Mouse (Mus musculus): Measurements from ENCODE around the gene Ptger1.
A peak's percentile ranks its signal among the peaks of the same experiment; 100 is the strongest.

Gene Ptger1

DNA sequence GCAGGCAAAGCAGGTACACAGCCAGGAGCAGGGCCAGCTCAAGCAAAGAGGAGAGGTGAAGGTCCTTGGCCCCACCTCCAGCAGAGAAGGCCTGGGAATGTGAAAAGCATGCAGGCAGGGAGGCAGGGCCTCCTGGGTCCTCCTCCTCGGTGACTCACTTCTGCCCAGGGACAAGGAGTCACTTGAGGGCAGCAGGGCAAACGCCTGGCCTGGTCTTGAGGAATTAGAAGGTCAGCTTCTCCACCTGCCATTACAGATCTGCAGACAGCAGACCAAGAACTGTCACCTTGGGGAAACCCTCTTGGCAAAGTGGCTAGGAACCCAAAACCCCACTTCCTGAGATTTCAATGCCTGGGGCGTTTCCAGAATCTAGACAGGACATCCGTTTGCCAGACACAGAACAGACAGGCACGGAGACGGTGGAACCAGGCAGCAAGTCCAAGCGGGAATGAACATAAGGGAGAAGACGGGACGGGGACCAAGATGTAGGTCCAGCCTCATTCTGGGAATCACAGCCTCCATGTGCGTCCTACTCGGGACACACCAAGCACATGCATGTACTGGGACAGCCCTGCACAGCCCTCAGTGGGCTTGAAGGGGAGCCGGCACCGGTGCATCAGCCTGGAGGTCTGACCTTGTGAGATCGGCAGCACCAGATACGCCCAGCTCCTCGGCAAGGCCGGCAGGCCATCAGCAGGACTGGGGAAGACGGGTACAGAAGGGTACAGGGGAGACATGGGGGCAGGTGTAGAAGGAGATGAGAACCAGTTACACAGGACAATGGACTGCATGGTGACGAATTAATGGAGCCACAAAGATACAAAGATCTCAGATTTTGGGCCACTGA lies 31.1 kb downstream of the Ptger1 start:
- DNase-seq (ENCODE audit: low read depth): no peak

GRCm38 (mm10) chr8:83698291-83698660 lies 31.8 kb downstream of the Ptger1 start:
- DNase-seq (ENCODE audit: low read depth): no peak

DNA sequence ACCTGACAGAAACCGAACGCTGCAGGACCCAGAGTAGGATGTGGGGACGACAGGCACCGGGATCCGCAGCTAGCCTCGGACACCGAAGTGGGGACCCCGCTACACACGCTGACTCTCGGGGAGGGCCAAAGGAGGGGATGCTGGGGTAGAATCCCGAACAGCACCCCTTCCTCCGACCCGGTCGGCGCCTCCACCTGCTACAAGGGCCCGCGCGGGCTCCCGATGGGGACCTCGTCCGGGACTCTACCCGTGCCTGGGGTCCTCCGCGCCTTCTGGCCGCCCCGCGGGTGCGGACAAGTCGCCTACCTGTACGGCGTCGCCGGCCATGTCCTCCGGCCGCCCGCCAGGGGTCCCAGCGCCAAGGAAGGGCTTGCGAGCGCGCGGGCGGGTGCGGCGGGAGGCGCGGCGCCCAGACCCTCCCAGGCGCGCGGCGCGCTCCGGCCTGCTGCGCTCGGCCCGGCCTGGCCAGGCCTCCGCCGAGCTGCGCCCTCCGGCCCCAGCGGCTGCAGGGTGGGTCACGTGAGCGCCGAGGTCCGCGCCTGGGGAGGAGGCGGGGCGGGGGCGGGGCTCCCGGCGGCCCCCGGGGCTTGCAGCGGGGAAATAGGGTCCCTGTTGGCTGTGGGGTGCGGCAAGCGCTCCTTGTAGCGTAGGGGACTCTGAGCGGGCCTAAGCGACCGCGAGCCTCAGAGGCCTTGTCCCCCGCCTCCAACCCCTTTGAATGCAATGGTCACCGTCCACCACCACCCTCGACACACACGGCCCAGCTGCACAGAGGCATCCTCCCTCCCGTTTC lies 32.4 kb downstream of the Ptger1 start, which contains the start of gene Pkn1:
TSS of gene Pkn1 (minus strand) at position 519 of the 793 bp plus-strand sequence.
- DNase-seq (ENCODE audit: low read depth): no peak

- no peak for DNase-seq (ENCODE audit: low read depth)
Observed at GRCm38 (mm10) chr8:83699566-83699965, 33.1 kb downstream of the Ptger1 start.

GRCm38 (mm10) chr8:83700423-83701085 lies 34.1 kb downstream of the Ptger1 start:
- DNase-seq (ENCODE audit: low read depth): no peak

DNA sequence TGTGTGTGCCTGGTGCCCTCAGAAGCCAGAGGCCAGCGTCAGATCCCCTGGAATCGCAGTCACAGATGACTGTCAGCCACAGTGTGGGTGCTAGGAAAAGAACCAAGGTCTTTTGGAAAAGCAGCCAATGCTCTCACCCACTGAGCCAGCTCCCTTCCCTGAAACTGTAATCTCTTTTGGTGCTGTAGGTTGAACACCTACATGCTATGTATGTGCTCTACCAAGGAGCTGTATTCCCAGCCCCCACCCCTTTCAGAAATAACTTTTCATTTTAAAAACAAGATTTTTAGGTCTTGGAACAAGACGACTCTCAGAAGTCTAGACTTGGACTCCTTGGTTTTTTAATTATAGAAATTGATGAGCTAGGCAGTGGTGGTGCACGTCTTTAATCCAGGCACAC lies 36.9 kb downstream of the Ptger1 start:
- DNase-seq (ENCODE audit: low read depth): no peak

DNA sequence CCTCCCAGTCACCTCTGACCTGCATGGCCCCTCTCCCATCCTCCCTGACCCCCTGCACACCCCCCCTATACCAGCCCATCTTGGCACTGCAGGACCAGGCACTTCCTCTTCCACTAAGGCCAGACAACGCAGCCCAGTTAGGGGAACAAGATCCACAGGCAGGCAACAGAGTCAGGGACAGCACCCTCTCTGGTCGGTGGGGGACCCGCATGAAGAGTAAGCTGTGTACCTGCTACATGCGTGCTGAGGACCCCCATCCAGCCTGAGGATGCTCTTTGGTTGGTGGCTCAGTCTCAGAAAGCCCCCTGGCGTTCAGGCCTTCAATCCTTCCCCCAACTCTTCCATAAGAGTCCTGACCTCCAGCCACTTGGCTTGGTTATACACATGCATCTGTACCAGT lies 39.9 kb downstream of the Ptger1 start:
- DNase-seq (ENCODE audit: low read depth): no peak

DNA sequence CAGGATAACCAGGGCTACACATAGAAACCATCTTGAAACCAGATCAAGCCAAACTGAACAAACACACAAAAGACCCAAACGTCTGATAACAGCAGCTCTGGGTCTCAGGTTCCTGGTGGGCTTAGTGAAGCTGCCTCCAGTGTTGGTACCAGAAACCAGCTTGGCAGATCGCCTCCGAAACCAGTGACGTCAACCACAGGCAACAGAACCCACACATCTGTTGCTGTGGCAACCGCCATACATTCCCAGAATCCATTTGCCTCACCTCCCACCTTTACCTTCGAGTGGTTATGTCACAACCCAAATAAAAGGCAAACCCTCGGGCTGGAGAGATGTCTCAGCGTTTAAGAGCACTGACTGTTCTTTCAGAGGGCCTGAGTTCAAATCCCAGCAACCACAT lies 41.1 kb downstream of the Ptger1 start:
- no peak for DNase-seq (ENCODE audit: low read depth)

DNA sequence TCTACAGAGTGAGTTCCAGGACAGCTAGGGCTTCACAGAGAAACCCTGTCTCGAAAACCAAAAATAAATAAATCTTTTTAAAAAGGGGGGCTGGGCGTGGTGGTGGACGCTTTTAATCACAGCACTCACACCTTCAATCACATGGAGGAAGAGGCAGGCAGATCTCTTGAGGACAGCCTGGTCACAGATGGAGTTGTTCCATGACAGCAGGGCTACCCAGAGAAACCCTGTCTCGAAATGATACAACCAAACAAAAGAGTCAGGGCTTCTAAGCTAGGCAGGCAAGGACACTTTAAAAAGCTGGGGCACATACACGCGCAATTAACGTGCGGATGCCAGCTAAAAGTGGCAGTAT lies 48.2 kb downstream of the Ptger1 start:
- no peak for DNase-seq (ENCODE audit: low read depth)

DNA sequence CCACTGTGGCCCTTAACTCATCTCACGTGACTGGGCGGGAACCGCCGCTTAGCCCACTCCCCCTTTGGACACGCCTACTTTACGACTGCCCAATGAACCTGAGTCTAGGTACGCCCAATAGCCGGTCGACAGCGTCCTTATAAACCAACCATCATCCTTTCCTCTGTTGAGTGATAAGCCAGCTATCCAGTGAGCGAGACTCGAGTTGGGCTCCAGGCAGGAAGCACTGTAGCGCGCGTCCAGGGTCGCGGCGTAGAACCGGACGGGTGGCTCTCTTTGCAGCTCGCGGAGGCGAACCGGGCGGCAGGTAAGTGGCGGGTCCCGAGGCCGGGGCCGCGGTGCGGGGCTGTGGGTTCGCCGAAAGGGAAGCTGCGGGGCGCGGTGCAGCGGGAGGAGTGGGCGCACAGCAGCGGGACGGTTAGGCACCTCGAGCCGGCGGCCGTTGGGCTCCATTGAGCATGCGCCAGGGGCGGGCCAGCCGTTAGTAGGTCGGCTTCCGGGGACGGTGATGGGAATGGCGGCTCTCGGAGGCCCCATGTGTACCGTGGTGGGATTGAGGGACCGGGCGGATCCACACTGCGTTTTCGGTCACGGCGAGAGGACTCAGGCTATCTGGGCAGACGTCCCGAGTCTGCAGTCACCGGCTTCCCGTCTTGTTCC lies 48.7 kb downstream of the Ptger1 start, which contains the start of gene Ddx39:
TSS of gene Ddx39 (plus strand) at position 147 of the 660 bp plus-strand sequence.
- DNase-seq (ENCODE audit: low read depth): peak; percentile 99

DNA sequence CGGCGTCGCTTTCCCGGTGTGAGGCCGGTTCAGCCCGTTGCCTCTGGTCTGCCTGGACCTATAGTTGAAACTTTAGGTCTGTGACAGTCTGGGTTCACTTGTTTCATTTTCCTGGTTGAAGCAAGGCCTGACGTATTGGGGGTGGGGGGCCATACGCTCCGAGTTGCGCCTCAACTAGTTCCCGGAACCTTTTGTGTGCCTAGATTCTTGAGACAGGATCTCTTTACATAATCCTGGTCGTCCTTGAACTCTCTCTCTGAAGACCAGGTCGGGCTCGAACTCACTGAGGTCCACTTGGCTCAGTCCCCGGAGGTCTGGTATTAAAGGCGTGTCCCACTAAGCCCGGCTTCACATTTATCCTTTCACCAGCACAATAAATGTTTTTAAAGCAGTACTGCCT lies 49.3 kb downstream of the Ptger1 start:
- DNase-seq (ENCODE audit: low read depth): no peak

GRCm38 (mm10) chr8:83716563-83716962 lies 50.1 kb downstream of the Ptger1 start:
- peak; percentile 69 for DNase-seq (ENCODE audit: low read depth)

DNA sequence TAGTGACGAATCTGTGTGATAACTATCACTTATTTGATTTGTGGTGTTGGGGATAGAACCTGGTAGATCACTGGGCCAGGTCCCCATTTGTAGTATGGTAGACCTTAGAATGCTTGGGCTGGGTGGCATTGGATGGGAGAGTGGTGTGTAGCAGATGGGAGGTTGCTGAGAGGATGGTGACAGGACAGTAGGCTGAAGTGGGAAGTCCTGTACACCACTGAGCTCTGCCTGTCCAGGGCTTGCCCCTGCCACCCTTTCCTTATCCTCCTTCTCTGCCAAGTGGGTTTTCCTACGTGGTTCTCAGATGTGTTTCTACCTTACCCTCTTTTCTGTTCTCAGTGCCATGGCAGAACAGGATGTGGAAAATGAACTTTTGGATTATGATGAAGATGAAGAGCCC lies 52.6 kb downstream of the Ptger1 start:
- DNase-seq (ENCODE audit: low read depth): no peak

GRCm38 (mm10) chr8:83719693-83720092 lies 53.2 kb downstream of the Ptger1 start:
- no peak for DNase-seq (ENCODE audit: low read depth)

GRCm38 (mm10) chr8:83721405-83722025 lies 55.0 kb downstream of the Ptger1 start:
- DNase-seq (ENCODE audit: low read depth): no peak
